In genomic region chr9:42102013-42102412, GRCm38 (mm10) we compare ENCODE assay signal across 23 mouse cellular contexts. TPM values are rescaled to one million over a fixed set of nuclear protein-coding genes. Genes with fewer than 3 reads are reported as not detected.
DNase-seq lines count a peak whose midpoint lies in the region; ATAC-seq and TF ChIP-seq lines count a peak whose summit lies in the region.
"Had no signal": no experiment of that assay in that cellular context is flagged by ENCODE, and none has a peak within 500 bp of the region (broad histone marks: within the 10 kb centered on the region; RNA-seq: fewer than 3 reads in every experiment).

No protein-coding gene starts in this region.

- TF ChIP-seq POLR2A in heart, adult 2 months (IDR thresholded peaks at IDR 0.05; ENCODE audit: insufficient read depth, low read depth, low read length): no peak

- no peak for TF ChIP-seq EP300 in heart, adult 2 months (IDR thresholded peaks at IDR 0.05; ENCODE audit: insufficient read depth, low read depth, low read length)
- TF ChIP-seq EP300 in stomach, postnatal 0 days (optimal IDR thresholded peaks at IDR 0.05): no peak

- no peaks in the 10 kb centered on the region for H3K27me3 ChIP-seq in heart, adult 2 months (ENCODE audit: control insufficient read depth, insufficient read depth, low read length)
- H3K27me3 ChIP-seq in stomach, postnatal 0 days (ENCODE audit: control insufficient read depth, insufficient read depth, low read length): no peaks in the 10 kb centered on the region
- H3K27me3 ChIP-seq: embryonic facial prominence, embryonic 12.5 days; forebrain, embryonic 13.5 days; heart, embryonic 13.5 days; hindbrain, embryonic 15.5 days; limb, embryonic 15.5 days; liver, embryonic 15.5 days had no signal

- intact Hi-C loops in heart, adult 2 months (cut with DNase I): no loop called here
- intact Hi-C loops in left cerebral cortex, adult 2 months (cut with DNase I): no loop called here
- intact Hi-C loops in left cerebral cortex, postnatal 25 days (cut with DNase I): no loop called here

- no peak overlapping the region for H3K9ac ChIP-seq in heart, adult 2 months (ENCODE audit: low read depth, low read length)
- H3K9ac ChIP-seq in stomach, postnatal 0 days (ENCODE audit: low read length): no peak overlapping the region
- H3K9ac ChIP-seq: embryonic facial prominence, embryonic 12.5 days; forebrain, embryonic 13.5 days; heart, embryonic 13.5 days; hindbrain, embryonic 15.5 days; limb, embryonic 15.5 days; liver, embryonic 15.5 days had no signal

- no peaks in the 10 kb centered on the region for H3K36me3 ChIP-seq in heart, adult 2 months (ENCODE audit: control insufficient read depth, insufficient read depth, low read length)
- 0 out of 2 replicates have a peak, but pooled peaks cover 2% of the 10 kb centered on the region for H3K36me3 ChIP-seq in stomach, postnatal 0 days (ENCODE audit: control insufficient read depth, insufficient read depth, low read length)
- H3K36me3 ChIP-seq: heart, embryonic 13.5 days; hindbrain, embryonic 15.5 days; limb, embryonic 15.5 days; liver, embryonic 15.5 days had no signal

- ATAC-seq in stomach, postnatal 0 days (ENCODE audit: low FRiP score, low TSS enrichment): peak; percentile 13; the same call in 1 of the 2 replicates
- ATAC-seq: forebrain, embryonic 13.5 days; intestine, postnatal 0 days had no signal

- H3K4me1 ChIP-seq in heart, adult 2 months (ENCODE audit: control insufficient read depth, insufficient read depth, low read length): no peaks in the 10 kb centered on the region; the same call in 1 of the 2 replicates
- H3K4me1 ChIP-seq in stomach, postnatal 0 days (replicated peaks; ENCODE audit: control insufficient read depth, insufficient read depth): no peaks in the 10 kb centered on the region
- H3K4me1 ChIP-seq: embryonic facial prominence, embryonic 12.5 days; hindbrain, embryonic 15.5 days; limb, embryonic 15.5 days; liver, embryonic 15.5 days had no signal

- 59% methylated on average over 6 of the region's 6 CpGs for WGBS in heart, adult 2 months
- WGBS in stomach, postnatal 0 days: 39% methylated on average over 6 of the region's 6 CpGs

- peak overlapping the region; percentile 40; the same call in 1 of the 2 replicates for H3K27ac ChIP-seq in heart, adult 2 months
- H3K27ac ChIP-seq in left cerebral cortex, adult 2 months: peak overlapping the region; percentile 76
- peak overlapping the region; percentile 49 for H3K27ac ChIP-seq in stomach, postnatal 0 days (replicated peaks)
- H3K27ac ChIP-seq: embryonic facial prominence, embryonic 12.5 days; forebrain, embryonic 13.5 days; heart, embryonic 13.5 days; hindbrain, embryonic 15.5 days; limb, embryonic 15.5 days; liver, embryonic 15.5 days had no signal

- H3K4me2 ChIP-seq in stomach, postnatal 0 days (replicated peaks; ENCODE audit: low read depth): no peak overlapping the region
- H3K4me2 ChIP-seq: embryonic facial prominence, embryonic 12.5 days; forebrain, embryonic 13.5 days; heart, embryonic 13.5 days; hindbrain, embryonic 15.5 days; limb, embryonic 15.5 days; liver, embryonic 15.5 days; midbrain, embryonic 11.5 days had no signal

- no peak for TF ChIP-seq CTCF in heart, adult 2 months (IDR thresholded peaks at IDR 0.05)
- no peak for TF ChIP-seq CTCF in left cerebral cortex, adult 2 months (IDR thresholded peaks at IDR 0.05)
- TF ChIP-seq CTCF in stomach, postnatal 0 days (IDR thresholded peaks at IDR 0.05; ENCODE audit: low read depth): no peak

- no peaks in the 10 kb centered on the region for H3K9me3 ChIP-seq in stomach, postnatal 0 days (ENCODE audit: control insufficient read depth, low read length)
- H3K9me3 ChIP-seq: embryonic facial prominence, embryonic 12.5 days; forebrain, embryonic 13.5 days; heart, embryonic 13.5 days; hindbrain, embryonic 15.5 days; limb, embryonic 15.5 days; liver, embryonic 15.5 days had no signal

- no peak for DNase-seq in heart, adult 2 months
- DNase-seq in heart, postnatal 4 days: no peak
- DNase-seq in left cerebral cortex, adult 2 months (ENCODE audit: extremely low spot score in 1 of 2, low spot score in 2 of 2): no peak
- no peak for DNase-seq in left cerebral cortex, postnatal 25 days (ENCODE audit: low spot score in 2 of 2)
- DNase-seq in ZHBTc4 (ENCODE audit: low read depth, low spot score): peak; percentile 49
- DNase-seq in stomach, postnatal 0 days (ENCODE audit: low spot score): peak; percentile 44
- no peak for DNase-seq in kidney, adult 9 months
- DNase-seq in frontal cortex, postnatal 10 days (ENCODE audit: low spot score in 2 of 2): no peak
- DNase-seq: adrenal gland, adult 2 months; gastrocnemius, postnatal 14 days; heart, postnatal 36 days; kidney, postnatal 14 days; retina, postnatal 1 day; thymus, postnatal 36 days had no signal

- H3K4me3 ChIP-seq in heart, adult 2 months: no peak overlapping the region
- H3K4me3 ChIP-seq in left cerebral cortex, adult 2 months: no peak overlapping the region
- H3K4me3 ChIP-seq in stomach, postnatal 0 days (ENCODE audit: low read depth, low read length): no peak overlapping the region
- H3K4me3 ChIP-seq: embryonic facial prominence, embryonic 12.5 days; erythroblast, embryonic 14.5 days; forebrain, embryonic 13.5 days; heart, embryonic 13.5 days; hindbrain, embryonic 15.5 days; limb, embryonic 15.5 days; liver, embryonic 15.5 days had no signal

- no peaks in the 10 kb centered on the region for H3K79me2 ChIP-seq in heart, adult 2 months (replicated peaks; ENCODE audit: control insufficient read depth, insufficient read depth, low read length)

RNA-seq across cellular contexts. Expression of gene Sorl1, which starts 22.1 kb away (rescaled TPM):
- 10 to 100 TPM; 14.1 to 16.0 TPM for total RNA-seq in heart, adult 2 months (2021)
- polyA plus RNA-seq in heart, adult 2 months (2012; rRNA removed): 12.3 and 13.4 TPM in 2 replicates
- total RNA-seq in heart, postnatal 4 days (2021): 1 to 10 TPM; 5.1 to 5.3 TPM
- total RNA-seq in left cerebral cortex, adult 2 months (2021): 100 to 1,000 TPM; 238 to 239 TPM
- 100 to 1,000 TPM; 203 to 227 TPM for total RNA-seq in left cerebral cortex, postnatal 25 days (2021)
- polyA plus RNA-seq in stomach, postnatal 0 days (2015; fragmentation: Nextera tagmentation; extraction: Ambion mirVana): 7.1 and 8.8 TPM in 2 replicates

Comparison
In these comparisons a context has a peak if more than half of its experiments do, and no peak if none do; other contexts are left out.
1. DNase-seq: peak in ZHBTc4 (single experiment) and stomach, postnatal 0 days (single experiment); none in heart, adult 2 months (0 of 2), heart, postnatal 4 days (single experiment), left cerebral cortex, adult 2 months (0 of 2), left cerebral cortex, postnatal 25 days (0 of 2), kidney, adult 9 months (single experiment) and frontal cortex, postnatal 10 days (0 of 2).
2. RNA of gene Sorl1, which starts 22.1 kb away (total RNA-seq): 238 to 239 TPM in left cerebral cortex, adult 2 months and 203 to 227 TPM in left cerebral cortex, postnatal 25 days; 14.1 to 16.0 TPM in heart, adult 2 months and 5.1 to 5.3 TPM in heart, postnatal 4 days; every median in the first group is over 10 times any median in the second.
3. Peak in every context shown above with its lines, with median percentiles within 50 percentile points of each other: H3K27ac ChIP-seq.